Mouse (Mus musculus): ENCODE data around the gene Styk1.

Styk1 gene

GRCm38 (mm10) chr6:131369866-131370616 lies 16.6 kb upstream of the Styk1 start:
- DNase-seq (ENCODE audit: low spot score in 2 of 2), result no peak

- DNase-seq (ENCODE audit: low spot score in 2 of 2), result peak; percentile 23 to 31
Measured at GRCm38 (mm10) chr6:131367101-131367500, 13.7 kb upstream of the Styk1 start.

GRCm38 (mm10) chr6:131364353-131364752 lies 11.0 kb upstream of the Styk1 start:
- DNase-seq (ENCODE audit: low spot score in 2 of 2), result no peak

GRCm38 (mm10) chr6:131362987-131363765 lies 9.8 kb upstream of the Styk1 start:
- no peak for DNase-seq (ENCODE audit: low spot score in 2 of 2)

GRCm38 (mm10) chr6:131360693-131361092 lies 7.3 kb upstream of the Styk1 start:
- DNase-seq (ENCODE audit: low spot score in 2 of 2), result no peak

- DNase-seq (ENCODE audit: low spot score in 2 of 2), result no peak
Measured at GRCm38 (mm10) chr6:131359543-131359942, 6.1 kb upstream of the Styk1 start.

GRCm38 (mm10) chr6:131354913-131355312 lies 1.5 kb upstream of the Styk1 start:
- DNase-seq (ENCODE audit: low spot score in 2 of 2), result no peak

- no peak for DNase-seq (ENCODE audit: low spot score in 2 of 2)
Measured at GRCm38 (mm10) chr6:131347026-131347425, 6.4 kb downstream of the Styk1 start.

GRCm38 (mm10) chr6:131344346-131344745 lies 9.1 kb downstream of the Styk1 start:
- DNase-seq (ENCODE audit: low spot score in 2 of 2), result no peak

- no peak for DNase-seq (ENCODE audit: low spot score in 2 of 2)
Measured at GRCm38 (mm10) chr6:131340082-131340481, 13.3 kb downstream of the Styk1 start.

- no peak for DNase-seq (ENCODE audit: low spot score in 2 of 2)
Measured at GRCm38 (mm10) chr6:131339309-131339708, 14.1 kb downstream of the Styk1 start.

GRCm38 (mm10) chr6:131338787-131339186 lies 14.6 kb downstream of the Styk1 start:
- DNase-seq (ENCODE audit: low spot score in 2 of 2), result no peak

- peak in 1 of 2 experiments; percentile 2 for DNase-seq (ENCODE audit: low spot score in 2 of 2)
Measured at GRCm38 (mm10) chr6:131327076-131327475, 26.3 kb downstream of the Styk1 start.

GRCm38 (mm10) chr6:131321854-131322639 lies 31.4 kb downstream of the Styk1 start:
- DNase-seq (ENCODE audit: low spot score in 2 of 2), result no peak

GRCm38 (mm10) chr6:131316155-131317101 lies 37.0 kb downstream of the Styk1 start:
- no peak for DNase-seq (ENCODE audit: low spot score in 2 of 2)

- DNase-seq (ENCODE audit: low spot score in 2 of 2), result no peak
Measured at GRCm38 (mm10) chr6:131308031-131308430, 45.4 kb downstream of the Styk1 start.

- no peak for DNase-seq (ENCODE audit: low spot score in 2 of 2)
Measured at GRCm38 (mm10) chr6:131304776-131305175, 48.6 kb downstream of the Styk1 start.

- no peak for DNase-seq (ENCODE audit: low spot score in 2 of 2)
Measured at GRCm38 (mm10) chr6:131298531-131298930, 54.9 kb downstream of the Styk1 start.

GRCm38 (mm10) chr6:131294435-131295112 lies 58.8 kb downstream of the Styk1 start:
- DNase-seq (ENCODE audit: low spot score in 2 of 2), result no peak

- no peak for DNase-seq (ENCODE audit: low spot score in 2 of 2)
Measured at GRCm38 (mm10) chr6:131293916-131294315, 59.5 kb downstream of the Styk1 start.

All from right cerebral cortex, adult 2 months (tissue).